Mouse (Mus musculus) c-Kit-positive CD71-positive TER-119-positive erythroid progenitor cells, embryonic 14.5 days (primary cell): ENCODE results near the gene Rer1.

Experiments
- DNase-seq: peaks from one replicate; pipeline ENCODE4 v3.0.0-alpha.2; 2013; ENCODE audit warnings: low spot score

Rer1 gene

DNA sequence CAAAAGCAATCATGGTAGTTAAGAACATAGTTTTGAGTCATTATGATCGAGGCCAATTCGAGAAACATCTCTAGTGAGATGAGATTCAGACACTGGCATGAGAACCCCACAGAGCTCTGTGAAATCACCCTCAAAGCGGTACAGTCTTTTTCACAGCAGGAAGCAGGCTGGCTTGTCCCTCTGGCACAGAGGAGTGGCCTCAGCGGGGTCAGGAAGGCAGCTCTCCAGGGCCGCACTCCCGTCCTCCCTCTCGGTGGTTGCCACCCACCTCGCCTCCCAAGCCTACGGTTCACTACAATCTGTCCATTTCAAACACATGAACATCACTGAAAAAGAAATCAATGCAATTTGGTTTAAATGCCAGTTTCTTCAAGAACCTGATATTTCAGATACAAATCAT is 11.8 kb downstream of the Rer1 start:
- DNase-seq, result no peak

DNA sequence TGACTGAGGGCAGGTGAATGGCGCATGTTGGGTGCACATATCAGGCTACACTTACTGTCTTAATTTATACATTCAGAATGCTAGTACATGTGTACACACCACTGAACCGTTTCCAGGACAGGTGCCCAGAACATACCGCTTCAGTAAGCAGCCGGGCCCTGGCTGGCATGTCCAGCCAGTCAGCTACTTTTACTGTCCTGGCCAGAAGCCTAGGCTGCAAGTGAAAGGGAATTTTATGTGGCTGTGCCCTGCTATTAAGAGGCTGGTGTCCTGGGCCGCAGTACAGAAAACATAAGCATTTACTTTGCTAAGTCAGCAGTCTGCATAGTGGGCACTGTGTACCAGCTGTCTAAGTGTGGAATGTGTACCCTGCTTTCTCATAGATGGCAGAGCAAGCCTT is 15.3 kb downstream of the Rer1 start:
- no peak for DNase-seq

DNA sequence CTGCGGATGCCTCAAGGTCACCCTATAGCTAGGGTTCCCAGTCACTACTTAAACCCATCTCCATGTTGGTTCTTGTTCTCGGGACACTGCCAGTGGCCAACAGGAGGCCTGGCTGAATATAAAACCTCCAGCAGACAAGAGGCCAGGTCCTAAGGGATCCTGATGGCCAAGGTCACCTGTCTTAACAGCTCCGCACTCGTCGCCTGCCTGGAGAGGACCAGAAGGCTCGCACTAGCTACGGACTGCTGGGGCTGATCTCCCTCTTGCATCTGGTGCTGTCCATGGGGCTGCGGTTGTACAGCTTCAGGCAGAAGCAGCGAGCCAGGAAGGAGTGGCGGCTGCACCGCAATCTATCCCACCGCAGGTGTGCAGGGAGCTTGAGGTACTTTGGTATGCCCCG is 16.0 kb downstream of the Rer1 start:
- no peak for DNase-seq

DNA sequence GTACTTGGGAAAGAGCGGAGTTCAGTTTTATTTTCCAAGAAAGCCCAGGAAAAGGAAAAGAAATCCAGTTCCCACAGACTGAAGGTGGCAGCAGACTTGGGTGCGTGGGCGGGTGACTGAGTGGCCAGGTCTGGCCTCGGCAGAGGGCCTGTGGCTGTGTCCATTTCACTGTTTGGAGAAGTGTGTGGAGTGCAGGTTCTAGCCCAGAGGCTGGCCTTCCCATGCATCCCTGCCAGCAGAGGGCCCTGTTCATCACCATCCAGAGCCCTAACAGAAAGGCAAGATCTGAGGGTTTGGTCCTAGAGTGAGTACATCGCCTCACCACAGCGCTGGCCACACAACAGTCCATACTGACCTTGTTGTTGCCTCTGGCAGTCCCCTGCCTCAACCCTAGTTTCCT is 17.0 kb downstream of the Rer1 start:
- no peak for DNase-seq

DNA sequence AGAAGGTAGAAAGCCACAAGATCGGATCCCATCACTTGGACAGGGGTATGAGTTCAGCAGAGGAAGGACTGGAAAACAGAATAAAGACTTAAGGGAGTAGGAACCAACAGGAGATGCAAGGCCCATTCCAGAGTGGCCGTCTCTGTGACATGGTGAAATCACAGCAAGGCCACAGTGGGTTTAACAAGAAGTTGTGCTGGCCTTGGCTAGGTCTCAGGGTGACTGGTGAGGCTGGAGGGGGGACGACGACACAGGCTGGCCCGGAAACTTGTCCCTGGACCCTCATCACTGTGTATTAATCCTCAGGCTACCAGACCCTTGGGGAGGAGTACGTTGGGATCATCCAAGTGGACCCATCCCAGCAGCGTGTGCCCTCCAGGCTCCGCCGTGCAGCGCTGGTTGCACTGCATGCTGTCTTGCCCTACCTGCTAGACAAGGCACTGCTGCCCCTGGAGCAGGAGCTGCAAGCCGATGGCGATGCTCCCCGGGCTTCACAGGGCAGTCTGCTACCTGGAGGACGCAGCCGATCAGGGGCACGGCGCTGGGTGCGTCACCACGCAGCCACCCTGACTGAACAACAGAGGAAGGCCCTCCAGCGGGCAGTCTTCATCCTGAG is 17.7 kb downstream of the Rer1 start:
- no peak for DNase-seq

DNA sequence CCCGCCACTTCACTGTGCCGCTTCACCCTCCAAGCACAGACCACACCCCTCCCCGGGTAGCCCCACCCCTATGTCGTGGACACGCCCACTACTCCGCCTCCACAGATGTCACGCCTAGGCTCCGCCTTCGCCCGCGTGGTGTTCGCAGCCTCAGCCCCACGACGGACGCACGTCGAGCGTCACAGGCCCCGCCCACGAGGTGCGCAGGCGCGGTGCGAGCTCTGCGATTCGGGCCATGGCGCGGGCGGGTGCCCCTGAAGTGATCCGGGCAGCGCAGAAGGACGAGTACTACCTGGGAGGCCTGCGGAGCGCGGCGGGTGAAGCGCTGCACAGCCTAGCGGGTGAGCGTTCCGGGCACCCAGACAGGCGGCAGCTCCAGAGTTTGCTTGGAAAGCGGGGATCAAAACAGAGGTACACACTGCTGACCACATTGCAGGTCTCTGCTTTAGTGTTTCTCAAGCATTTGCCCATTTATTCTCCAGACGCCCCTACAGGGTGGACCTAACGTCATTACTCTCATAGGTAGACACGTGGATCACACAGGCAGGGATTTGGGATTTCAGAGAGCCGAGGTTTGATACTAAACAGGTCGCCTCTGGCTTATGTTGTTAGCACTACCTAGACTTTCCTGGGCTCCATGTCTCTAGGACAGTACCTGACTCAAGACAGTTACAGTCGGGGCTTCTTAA is 19.2 kb downstream of the Rer1 start, which contains the start of gene Pex10:
Gene Pex10, plus strand, starts transcription at position 183 of the 689 bp plus-strand sequence.
- peak; percentile 99 for DNase-seq

DNA sequence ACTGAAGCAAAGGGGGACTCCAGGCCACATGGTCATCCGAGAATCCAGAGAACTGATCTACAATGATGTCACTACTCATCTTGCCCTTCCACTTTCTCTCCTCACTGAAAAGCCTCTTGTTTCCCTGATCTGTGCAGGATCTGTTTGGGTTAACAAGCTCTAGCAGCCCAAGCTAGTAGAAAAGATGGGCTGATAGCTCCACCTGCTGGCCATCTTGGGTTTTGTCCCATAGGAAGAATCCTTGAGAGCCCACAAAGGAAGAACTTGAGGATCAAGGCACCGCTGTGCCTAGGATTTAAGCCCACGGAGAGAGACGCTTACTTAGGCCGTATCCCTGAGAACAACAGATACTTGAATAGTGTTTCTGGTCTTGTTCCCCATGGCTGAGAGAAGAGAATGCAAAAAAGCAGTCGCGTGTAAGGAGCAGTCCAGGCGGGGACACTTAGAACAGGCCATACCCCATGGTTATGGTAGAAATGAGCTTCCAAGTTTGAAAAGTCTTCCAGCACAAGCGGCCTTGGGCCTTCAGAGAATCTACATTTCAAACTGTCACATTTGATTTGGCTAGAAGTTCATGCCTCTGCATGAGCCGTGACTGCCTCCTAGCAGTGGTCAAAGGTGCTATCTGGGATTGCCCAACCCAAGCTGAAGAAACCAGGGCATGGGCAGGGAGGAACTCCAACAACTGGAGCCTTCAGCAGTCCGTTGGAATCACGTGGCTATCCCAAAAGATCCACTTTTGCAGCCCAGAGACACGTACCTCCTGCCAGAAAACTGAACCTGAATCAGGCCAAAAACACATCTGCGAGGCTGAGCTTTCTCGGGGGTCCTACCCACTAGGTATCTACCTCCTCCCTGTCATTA is 20.0 kb downstream of the Rer1 start:
- DNase-seq, result peak; percentile 92

DNA sequence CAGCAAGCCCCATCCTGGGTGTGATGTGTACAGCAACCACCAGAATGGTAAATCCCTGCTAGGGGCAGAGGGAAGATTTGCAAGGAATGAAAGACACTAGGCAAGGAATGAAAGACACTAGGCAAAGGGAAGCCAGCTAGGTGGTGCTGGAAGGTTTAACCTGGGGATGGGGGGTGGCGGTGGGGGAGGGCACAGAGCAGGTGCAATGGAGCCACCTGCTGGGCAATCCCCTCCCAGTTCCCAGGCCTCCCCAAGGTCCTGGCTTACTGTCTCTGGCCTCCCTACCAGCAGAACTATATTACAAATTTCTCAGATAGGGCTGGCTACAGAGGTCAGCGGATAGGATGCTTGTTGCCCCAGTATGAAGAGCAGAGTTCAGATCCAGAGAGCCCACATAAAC is 21.7 kb downstream of the Rer1 start:
- DNase-seq, result no peak

DNA sequence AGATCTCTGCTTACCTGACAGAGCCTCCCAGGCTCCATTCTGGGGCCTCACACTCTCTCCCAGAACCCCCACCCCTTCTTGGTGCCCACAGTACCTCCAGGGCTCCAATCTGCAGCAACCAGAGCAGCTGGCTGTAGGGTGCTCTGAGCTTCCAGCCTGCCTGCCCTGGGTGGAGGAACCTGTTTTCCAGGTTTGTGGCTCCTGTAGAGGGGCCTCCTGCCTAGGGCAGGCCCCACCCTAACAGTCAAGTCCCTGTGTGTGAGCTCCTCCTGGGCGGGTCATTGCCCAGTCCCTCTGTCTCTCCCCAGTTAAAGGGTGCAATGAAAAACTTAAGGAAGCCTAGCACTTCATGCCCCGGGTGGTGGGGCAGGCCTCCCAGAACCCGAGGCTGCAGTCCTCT is 22.3 kb downstream of the Rer1 start:
- no peak for DNase-seq

DNA sequence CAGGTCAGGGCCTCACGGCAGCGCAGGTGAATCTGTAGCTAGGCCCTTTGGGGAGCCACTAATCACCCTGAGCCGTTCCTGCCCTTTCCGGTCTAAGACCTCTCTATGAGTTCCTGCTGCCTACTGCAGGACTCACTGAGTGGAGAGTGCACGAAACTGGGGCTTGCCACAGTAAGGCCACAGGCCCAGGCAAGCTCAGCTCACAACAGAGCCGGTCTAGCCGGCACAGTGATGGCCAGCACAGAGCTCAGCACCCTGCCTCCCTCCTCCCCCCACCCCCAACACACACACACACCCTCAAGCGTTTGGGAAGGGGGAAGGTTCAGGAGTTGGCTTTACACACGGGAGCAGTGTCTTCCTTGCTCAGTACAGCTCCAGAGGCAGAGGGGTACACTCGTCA is 27.9 kb downstream of the Rer1 start:
- DNase-seq, result no peak

DNA sequence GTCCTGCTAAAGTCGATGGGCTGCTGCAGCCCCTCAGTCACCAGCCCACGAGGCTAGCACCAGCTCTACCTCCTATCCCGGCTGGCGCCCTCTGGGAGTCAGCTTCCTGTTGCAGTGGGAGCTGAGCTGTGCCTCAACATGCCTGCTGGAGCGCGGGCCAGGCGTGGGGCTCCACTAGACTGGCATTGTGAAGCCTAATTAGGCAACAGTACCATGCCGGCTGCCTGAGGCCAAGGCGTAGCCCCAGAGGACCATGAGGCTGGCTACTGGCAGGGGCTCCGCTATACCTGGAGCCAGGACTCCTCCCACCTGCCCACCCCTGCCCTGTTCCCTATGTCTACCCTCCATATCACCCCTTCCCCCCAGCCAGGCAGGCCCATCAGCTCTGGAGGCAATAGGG is 29.5 kb downstream of the Rer1 start, which contains the start of gene Plch2:
Gene Plch2, minus strand, starts transcription at position 61 of the 400 bp plus-strand sequence.
- DNase-seq, result no peak

DNA sequence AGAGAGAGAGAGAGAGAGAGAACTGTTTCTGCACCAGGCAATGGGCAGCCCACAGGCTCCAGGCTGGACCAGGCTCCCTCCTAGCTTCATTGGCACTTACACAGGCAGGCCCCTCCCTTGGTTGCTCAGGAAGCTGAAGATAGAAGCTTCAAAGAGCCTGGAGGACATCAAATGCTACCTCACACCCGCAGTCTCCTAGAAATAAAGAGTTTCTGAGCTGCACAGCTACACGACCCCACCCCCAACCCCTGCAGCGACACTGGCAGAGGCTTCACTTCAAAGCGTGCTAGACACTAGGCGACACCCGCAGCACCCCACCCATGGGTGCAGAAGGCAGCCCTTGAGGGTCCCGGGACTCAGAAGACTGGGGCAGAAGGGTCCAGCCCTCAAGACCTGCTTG is 36.1 kb downstream of the Rer1 start:
- DNase-seq, result no peak

DNA sequence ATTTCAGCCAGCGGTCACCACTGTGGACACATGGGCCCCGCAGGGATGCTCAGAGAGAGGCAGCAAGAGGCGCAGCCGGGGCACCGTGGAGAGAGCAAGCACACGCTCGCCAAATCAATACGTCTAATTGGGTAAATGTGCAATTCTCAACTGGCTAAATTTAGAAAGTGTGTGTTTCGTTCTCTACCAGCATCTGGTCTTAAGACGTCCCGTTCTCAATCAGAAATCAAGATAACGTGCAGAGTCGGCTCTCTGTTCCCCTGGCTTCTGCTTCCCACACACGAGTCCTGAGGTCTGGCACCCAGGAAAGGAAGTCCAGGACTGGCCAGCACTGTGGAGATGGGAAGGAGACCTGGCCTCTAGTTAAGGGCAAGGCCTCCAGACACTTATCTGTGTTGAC is 39.5 kb downstream of the Rer1 start:
- no peak for DNase-seq

DNA sequence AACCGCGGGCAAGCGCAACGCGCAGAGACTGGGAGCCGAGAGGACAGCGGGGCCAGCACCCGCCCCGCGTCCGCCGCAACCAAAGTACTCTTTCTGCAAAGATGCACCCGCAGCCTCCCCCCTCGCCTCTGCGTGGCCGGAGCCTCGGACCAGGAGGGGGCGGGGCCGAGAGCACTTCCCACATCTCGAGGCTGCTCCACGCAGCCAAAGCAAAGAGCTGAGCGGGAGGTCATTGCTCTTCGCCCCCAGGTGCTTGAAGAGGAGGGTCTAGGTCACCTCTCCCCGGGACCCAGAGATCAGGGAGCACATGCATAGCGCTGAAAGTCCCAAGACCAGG is 42.9 kb downstream of the Rer1 start:
- DNase-seq, result no peak

DNA sequence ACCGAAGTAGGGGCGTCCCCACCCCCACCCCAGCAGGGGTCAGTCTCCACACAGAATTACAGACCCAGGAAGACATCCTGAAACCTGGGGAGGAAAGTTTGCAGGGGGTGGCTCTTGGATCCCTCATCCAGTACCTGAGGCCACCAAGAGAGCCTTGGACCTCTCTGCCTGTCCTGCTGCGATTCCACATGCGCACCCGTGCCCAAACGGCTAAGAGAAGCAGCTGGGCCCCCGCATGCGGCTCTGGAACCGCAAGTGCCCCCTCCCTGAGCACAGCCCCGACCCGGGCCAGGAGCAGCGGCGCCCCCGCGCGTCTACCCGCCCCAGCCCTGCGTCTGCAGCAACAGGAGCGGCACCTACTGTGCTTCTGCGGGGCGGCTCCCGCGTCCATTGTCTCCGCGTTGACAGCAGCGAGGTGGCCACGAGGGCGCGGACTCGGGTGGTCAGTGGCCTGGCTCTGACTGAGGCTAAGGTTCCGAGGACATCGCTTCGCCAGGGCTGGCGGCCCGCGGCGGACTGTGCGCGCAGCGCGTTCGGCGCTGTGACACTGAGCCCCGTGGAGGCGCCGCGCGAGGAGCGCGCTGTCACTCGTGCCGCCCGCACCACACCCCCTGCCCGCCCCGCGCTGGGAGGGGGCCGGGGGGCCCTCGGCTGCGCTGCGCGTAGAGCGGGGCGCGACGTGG is 43.4 kb downstream of the Rer1 start:
- no peak for DNase-seq

DNA sequence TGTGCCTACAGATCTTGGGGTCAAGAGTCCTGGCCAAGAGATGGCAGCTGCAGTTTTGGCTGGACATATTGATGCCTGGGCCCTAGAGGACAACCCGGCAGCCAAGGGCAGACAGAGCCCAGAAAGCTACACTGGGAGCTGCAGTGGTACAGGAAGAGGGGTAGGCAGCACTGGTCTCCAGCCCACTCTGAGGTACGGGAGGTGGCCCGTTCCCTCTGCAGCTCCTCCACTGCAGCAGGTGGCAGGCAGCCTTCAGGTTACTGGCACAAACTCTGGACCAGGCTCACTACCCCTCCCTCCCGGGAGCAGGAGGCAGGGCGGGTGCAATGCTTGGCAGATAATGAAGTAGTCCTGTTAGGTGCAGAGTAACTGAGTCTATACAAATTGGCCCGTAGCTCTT is 45.5 kb downstream of the Rer1 start:
- DNase-seq, result no peak

DNA sequence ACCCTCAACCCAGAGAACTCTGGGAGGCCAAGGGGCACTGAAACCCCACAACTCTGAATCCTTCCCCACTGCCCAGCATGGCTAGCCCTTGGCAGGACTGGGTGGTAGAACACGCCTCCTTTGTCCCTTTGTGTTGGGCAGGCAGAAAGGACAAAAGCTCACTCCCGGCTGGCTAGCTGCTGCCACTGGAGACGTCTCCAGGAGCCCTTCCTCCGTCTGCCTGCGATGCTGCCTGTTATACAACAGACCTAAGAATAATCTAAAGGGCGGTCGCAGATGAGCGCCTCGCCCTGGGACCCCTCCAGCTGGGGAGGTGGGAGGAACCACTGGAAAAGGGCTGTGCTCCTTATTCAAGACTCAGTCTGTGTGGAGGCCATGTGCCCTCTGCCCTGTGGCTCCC is 46.0 kb downstream of the Rer1 start:
- DNase-seq, result no peak

DNA sequence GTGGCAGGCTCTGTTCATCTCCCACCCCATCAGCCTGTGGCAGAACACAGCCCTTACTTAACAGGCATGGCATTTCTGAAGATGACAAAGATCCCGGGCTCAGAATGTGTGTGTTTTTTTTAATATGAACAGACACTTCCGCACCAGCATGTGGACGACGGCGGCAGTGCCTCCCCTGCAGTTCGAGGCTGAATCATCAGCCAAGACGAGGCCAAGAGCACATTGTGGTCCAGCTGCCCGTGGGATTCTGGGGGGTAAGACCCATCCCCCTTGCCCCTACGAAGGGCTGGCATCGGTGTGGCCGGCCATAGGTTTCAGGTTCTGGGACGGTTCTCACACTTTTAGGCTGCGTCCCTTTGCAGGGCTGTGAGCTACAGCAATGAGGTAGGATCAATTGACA is 51.4 kb downstream of the Rer1 start:
- DNase-seq, result no peak

DNA sequence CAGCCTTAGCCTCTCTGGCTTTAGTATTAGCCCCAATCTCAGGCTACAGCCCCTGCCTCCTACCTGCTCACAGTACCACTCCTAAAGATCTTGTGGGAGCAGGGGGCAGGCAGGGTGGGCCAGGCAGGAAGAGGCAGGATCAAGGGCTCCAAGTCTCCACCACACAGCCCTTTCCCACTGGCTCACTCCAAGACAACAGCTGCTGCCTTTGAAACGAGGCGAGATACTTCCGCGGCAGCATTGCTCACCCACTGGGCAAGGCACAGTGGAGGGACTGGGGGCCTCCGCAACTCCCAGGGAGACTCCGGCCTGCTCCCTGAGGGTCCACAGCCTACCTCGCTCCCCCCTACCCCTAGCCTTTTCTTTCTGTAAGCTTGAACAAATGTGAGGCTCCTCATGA is 52.0 kb downstream of the Rer1 start:
- no peak for DNase-seq

DNA sequence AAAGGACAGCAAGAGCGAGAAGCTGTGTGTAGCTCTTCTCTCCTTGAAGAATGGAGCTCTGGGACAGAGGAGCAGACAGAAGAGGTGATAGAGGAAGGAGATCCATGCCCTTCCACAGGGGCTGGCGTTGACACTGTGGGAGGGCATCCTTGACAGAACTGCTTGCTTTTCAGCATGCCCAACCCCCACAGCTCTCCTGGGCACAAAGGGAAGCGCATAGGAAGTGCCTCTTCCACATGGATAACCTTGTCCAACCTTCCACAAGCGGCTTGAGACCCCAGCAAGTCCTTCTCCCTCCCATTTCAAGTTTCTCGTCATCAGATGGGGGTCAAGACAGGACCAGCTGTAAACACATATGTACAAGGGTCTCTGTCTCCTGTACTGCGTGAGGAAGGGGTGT is 53.1 kb downstream of the Rer1 start:
- no peak for DNase-seq

DNA sequence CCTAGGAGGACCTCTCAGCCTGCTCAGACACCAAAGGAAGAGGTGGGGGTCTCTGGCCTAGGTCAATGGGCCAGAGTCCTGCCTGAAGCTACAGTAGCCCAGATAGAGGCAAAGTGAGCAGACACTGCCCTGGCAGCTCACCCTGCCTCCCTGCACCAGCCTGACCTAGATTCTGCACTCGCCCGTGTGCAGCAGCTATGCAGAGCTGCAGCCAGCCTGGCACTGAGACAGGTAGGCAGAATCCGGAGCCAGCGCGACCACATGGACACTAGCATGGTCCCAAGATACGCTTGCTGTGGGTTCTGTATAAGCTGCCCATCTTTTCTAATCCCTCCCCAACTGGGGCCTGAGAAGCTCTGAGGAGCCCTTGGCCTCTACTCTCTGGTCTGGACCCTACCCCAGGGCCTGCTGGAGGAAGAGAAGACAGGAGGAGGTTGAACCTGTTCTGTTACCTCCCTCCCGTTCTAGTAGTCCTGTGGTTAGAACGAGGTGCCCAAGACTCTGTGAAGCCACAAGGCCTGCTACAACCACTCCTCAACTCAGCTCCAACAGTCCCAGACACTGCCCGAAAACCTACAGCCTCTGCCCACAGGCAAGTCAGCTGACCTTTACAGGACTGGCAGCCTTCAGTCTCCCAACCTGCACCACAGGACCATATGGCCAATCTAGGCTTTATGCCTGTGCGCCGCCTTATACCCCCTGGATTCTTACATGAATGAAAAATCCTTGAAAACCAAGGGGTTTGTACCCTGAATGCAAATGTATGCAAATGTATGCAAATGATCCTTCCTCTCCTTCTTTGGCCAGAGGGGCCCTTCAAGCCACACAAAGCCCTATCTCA is 61.8 kb downstream of the Rer1 start:
- DNase-seq, result no peak
